Mouse (Mus musculus): ENCODE data around the gene Nipsnap2. TPM values are rescaled to one million over a fixed set of nuclear protein-coding genes. Genes with fewer than 3 reads are reported as not detected.
A peak's percentile ranks its signal among the peaks of the same experiment; 100 is the strongest.
"Not testable (repeated sequence)": the region's sequence is repeated elsewhere in the genome, so short reads cannot be mapped to it uniquely, and the experiment has no call there.

Gene Nipsnap2
- total RNA-seq, 2 experiments from 2014 or later = 5.4 to 12.3 TPM

GRCm38 (mm10) chr5:129756886-129757285, 32.0 kb downstream of the Nipsnap2 start:
- no peak for ATAC-seq (replicated peaks; ENCODE audit: low FRiP score, poor library complexity, severe bottlenecking)

GRCm38 (mm10) chr5:129759929-129760480, 35.1 kb downstream of the Nipsnap2 start:
- no peak for ATAC-seq (replicated peaks; ENCODE audit: low FRiP score, poor library complexity, severe bottlenecking)

GRCm38 (mm10) chr5:129761865-129762540, 37.1 kb downstream of the Nipsnap2 start:
- ATAC-seq (replicated peaks; ENCODE audit: low FRiP score, poor library complexity, severe bottlenecking) = no peak

- no peak for ATAC-seq (replicated peaks; ENCODE audit: low FRiP score, poor library complexity, severe bottlenecking)
Measured at GRCm38 (mm10) chr5:129770443-129771355, 45.8 kb downstream of the Nipsnap2 start.

- no peak for ATAC-seq (replicated peaks; ENCODE audit: low FRiP score, poor library complexity, severe bottlenecking)
Measured at GRCm38 (mm10) chr5:129772433-129772832, 47.6 kb downstream of the Nipsnap2 start.

GRCm38 (mm10) chr5:129773330-129773729, 48.5 kb downstream of the Nipsnap2 start:
- ATAC-seq (replicated peaks; ENCODE audit: low FRiP score, poor library complexity, severe bottlenecking) = not testable (repeated sequence)

- no peak for ATAC-seq (replicated peaks; ENCODE audit: low FRiP score, poor library complexity, severe bottlenecking)
Measured at GRCm38 (mm10) chr5:129774661-129775060, 49.8 kb downstream of the Nipsnap2 start.

GRCm38 (mm10) chr5:129778348-129778995, 53.6 kb downstream of the Nipsnap2 start:
- ATAC-seq (replicated peaks; ENCODE audit: low FRiP score, poor library complexity, severe bottlenecking) = no peak

GRCm38 (mm10) chr5:129778996-129779716, 54.3 kb downstream of the Nipsnap2 start:
- 0 out of 2 replicates have a peak, but pooled peaks have one; percentile 22 for ATAC-seq (replicated peaks; ENCODE audit: low FRiP score, poor library complexity, severe bottlenecking)

GRCm38 (mm10) chr5:129780131-129780530, 55.3 kb downstream of the Nipsnap2 start:
- ATAC-seq (replicated peaks; ENCODE audit: low FRiP score, poor library complexity, severe bottlenecking) = no peak

- ATAC-seq (replicated peaks; ENCODE audit: low FRiP score, poor library complexity, severe bottlenecking) = no peak
Measured at GRCm38 (mm10) chr5:129782211-129782610, 57.3 kb downstream of the Nipsnap2 start.

- ATAC-seq (replicated peaks; ENCODE audit: low FRiP score, poor library complexity, severe bottlenecking) = no peak
Measured at GRCm38 (mm10) chr5:129785235-129785870, 60.5 kb downstream of the Nipsnap2 start.

- no peak for ATAC-seq (replicated peaks; ENCODE audit: low FRiP score, poor library complexity, severe bottlenecking)
Measured at GRCm38 (mm10) chr5:129786161-129786560, 61.3 kb downstream of the Nipsnap2 start.

- ATAC-seq (replicated peaks; ENCODE audit: low FRiP score, poor library complexity, severe bottlenecking) = peak; percentile 94
Measured at GRCm38 (mm10) chr5:129786818-129787790, 62.2 kb downstream of the Nipsnap2 start, which contains the start of gene Psph. Gene Psph (minus strand): TSS chr5:129787449.

GRCm38 (mm10) chr5:129787818-129788593, 63.1 kb downstream of the Nipsnap2 start:
- no peak for ATAC-seq (replicated peaks; ENCODE audit: low FRiP score, poor library complexity, severe bottlenecking)

- ATAC-seq (replicated peaks; ENCODE audit: low FRiP score, poor library complexity, severe bottlenecking) = not testable (repeated sequence)
Measured at GRCm38 (mm10) chr5:129790591-129790990, 65.7 kb downstream of the Nipsnap2 start.
